Mouse (Mus musculus): ENCODE results near the gene Angptl6.

DNA sequence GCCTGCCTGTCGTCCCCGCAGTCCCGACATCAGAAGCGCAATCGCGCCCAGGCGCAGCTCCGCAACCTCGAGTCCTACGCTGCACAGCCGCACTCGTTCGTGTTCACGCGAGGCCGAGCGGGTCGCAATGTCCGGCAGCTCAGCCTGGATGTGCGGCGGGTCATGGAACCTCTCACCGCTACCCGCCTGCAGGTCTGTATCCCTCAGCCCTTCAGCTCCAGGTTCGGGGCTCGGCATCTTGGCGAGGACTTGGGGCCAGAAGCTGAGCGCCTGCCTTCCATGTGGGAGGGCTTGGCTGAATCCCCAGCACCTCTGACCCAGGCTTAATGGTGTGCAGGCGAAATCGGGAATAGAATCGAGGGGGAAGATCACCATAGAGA, 8.8 kb upstream of the Angptl6 start:
- TF ChIP-seq POLR2A (IDR thresholded peaks at IDR 0.05; ENCODE audit: control insufficient read depth, extremely low read depth, insufficient read depth, low read length, poor library complexity) (no peak), CTCF (IDR thresholded peaks at IDR 0.05; ENCODE audit: borderline replicate concordance, control insufficient read depth, extremely low read depth, insufficient read depth, low read length, poor library complexity) (no peak)
